Comparison of ENCODE assay signal across 20 mouse cellular contexts in the genomic region with DNA sequence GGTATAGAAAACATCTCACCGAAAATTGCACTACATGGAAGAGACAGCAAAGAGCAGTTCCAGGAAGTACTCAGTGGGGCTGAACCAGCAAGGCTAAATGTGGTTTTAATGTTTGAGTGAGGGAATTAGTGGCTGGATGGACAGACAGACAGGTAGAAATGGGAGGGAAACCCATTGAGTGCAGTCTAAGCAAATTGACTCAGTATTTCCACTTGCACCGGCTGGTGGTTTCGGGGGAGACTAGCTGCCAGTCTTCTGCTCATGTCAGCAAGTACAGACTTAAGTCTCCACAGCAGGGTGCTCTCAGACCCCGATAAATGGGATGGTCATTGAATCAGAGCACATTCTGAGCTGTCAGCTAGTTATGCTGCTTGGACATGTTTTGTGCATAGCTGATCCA. TPM values are rescaled to one million over a fixed set of nuclear protein-coding genes. Genes with fewer than 3 reads are reported as not detected.
DNase-seq lines count a peak whose midpoint lies in the region; ATAC-seq and TF ChIP-seq lines count a peak whose summit lies in the region.
"Had no signal": no experiment of that assay in that cellular context is flagged by ENCODE, and none has a peak within 500 bp of the region (broad histone marks: within the 10 kb centered on the region; RNA-seq: fewer than 3 reads in every experiment).

No protein-coding gene starts in this region.

- TF ChIP-seq CTCF in stomach, postnatal 0 days (IDR thresholded peaks at IDR 0.05; ENCODE audit: low read depth) = no peak

- no peaks in the 10 kb centered on the region for H3K9me3 ChIP-seq in liver, embryonic 13.5 days (replicated peaks)
- H3K9me3 ChIP-seq in liver, embryonic 11.5 days (ENCODE audit: control insufficient read depth, low read length) = no peaks in the 10 kb centered on the region
- H3K9me3 ChIP-seq in liver, embryonic 16.5 days (replicated peaks; ENCODE audit: control insufficient read depth, low read length) = no peaks in the 10 kb centered on the region
- H3K9me3 ChIP-seq in stomach, postnatal 0 days (ENCODE audit: control insufficient read depth, low read length) = no peaks in the 10 kb centered on the region
- H3K9me3 ChIP-seq: embryonic facial prominence, embryonic 13.5 days; forebrain, embryonic 12.5 days; G1E; heart, embryonic 12.5 days had no signal

- H3K27me3 ChIP-seq in liver, embryonic 13.5 days = no peaks in the 10 kb centered on the region
- no peaks in the 10 kb centered on the region for H3K27me3 ChIP-seq in liver, embryonic 11.5 days (replicated peaks; ENCODE audit: control insufficient read depth, insufficient read depth, low read length)
- no peaks in the 10 kb centered on the region for H3K27me3 ChIP-seq in liver, embryonic 16.5 days (ENCODE audit: control insufficient read depth, insufficient read depth, low read depth, low read length)
- no peaks in the 10 kb centered on the region for H3K27me3 ChIP-seq in stomach, postnatal 0 days (ENCODE audit: control insufficient read depth, insufficient read depth, low read length)
- H3K27me3 ChIP-seq: embryonic facial prominence, embryonic 13.5 days; forebrain, embryonic 12.5 days; heart, embryonic 12.5 days had no signal

- WGBS in liver, embryonic 13.5 days (ENCODE audit: insufficient replicate concordance) = 84% methylated on average over 4 of the region's 4 CpGs
- WGBS in liver, embryonic 11.5 days = 87% methylated on average over 4 of the region's 4 CpGs
- WGBS in liver, embryonic 16.5 days (ENCODE audit: insufficient replicate concordance) = 76% methylated on average over 4 of the region's 4 CpGs
- WGBS in stomach, postnatal 0 days = 89% methylated on average over 4 of the region's 4 CpGs

- H3K9ac ChIP-seq in liver, embryonic 13.5 days = no peak overlapping the region
- no peak overlapping the region for H3K9ac ChIP-seq in liver, embryonic 11.5 days (ENCODE audit: low read depth, low read length)
- H3K9ac ChIP-seq in liver, embryonic 16.5 days (ENCODE audit: low read depth, low read length) = no peak overlapping the region
- H3K9ac ChIP-seq in stomach, postnatal 0 days (ENCODE audit: low read length) = no peak overlapping the region
- H3K9ac ChIP-seq: embryonic facial prominence, embryonic 13.5 days; forebrain, embryonic 12.5 days; heart, embryonic 12.5 days had no signal

- no peak for DNase-seq in liver, embryonic 13.5 days
- no peak for DNase-seq in liver, embryonic 11.5 days (ENCODE audit: low spot score)
- peak; percentile 65 for DNase-seq in CD4-positive, CD25-positive, alpha-beta regulatory T cell, adult 2 months (ENCODE audit: low read depth, low spot score)
- no peak for DNase-seq in stomach, postnatal 0 days (ENCODE audit: low spot score)
- no peak for DNase-seq in kidney, adult 11 months
- DNase-seq: adrenal gland, postnatal 10 days; B cell, adult 2 months; cerebellum, adult 18-20 months; cerebellum, adult 9-11 months; cerebellum, postnatal 36 days; gastrocnemius, postnatal 14 days; heart, postnatal 36 days had no signal

- no peak for TF ChIP-seq EP300 in stomach, postnatal 0 days (optimal IDR thresholded peaks at IDR 0.05)

- H3K4me2 ChIP-seq in liver, embryonic 13.5 days = no peak overlapping the region
- H3K4me2 ChIP-seq in liver, embryonic 11.5 days = no peak overlapping the region
- no peak overlapping the region for H3K4me2 ChIP-seq in liver, embryonic 16.5 days (ENCODE audit: low read depth, low read length)
- H3K4me2 ChIP-seq in stomach, postnatal 0 days (replicated peaks; ENCODE audit: low read depth) = no peak overlapping the region
- H3K4me2 ChIP-seq: embryonic facial prominence, embryonic 13.5 days; forebrain, embryonic 12.5 days; heart, embryonic 12.5 days had no signal

- peak overlapping the region; percentile 51 for H3K27ac ChIP-seq in liver, embryonic 13.5 days
- no peak overlapping the region for H3K27ac ChIP-seq in liver, embryonic 11.5 days (ENCODE audit: low read depth, low read length)
- H3K27ac ChIP-seq in liver, embryonic 16.5 days (ENCODE audit: low read length) = peak overlapping the region; percentile 30; the same call in 1 of the 2 replicates
- H3K27ac ChIP-seq in stomach, postnatal 0 days (replicated peaks) = no peak overlapping the region
- H3K27ac ChIP-seq: embryonic facial prominence, embryonic 13.5 days; forebrain, embryonic 12.5 days had no signal

- 0 out of 2 replicates have a peak, but pooled peaks cover 3% of the 10 kb centered on the region for H3K36me3 ChIP-seq in liver, embryonic 13.5 days
- H3K36me3 ChIP-seq in liver, embryonic 11.5 days (ENCODE audit: control insufficient read depth, insufficient read depth, low read length) = 0 out of 2 replicates have a peak, but pooled peaks cover 3% of the 10 kb centered on the region
- no peaks in the 10 kb centered on the region for H3K36me3 ChIP-seq in liver, embryonic 16.5 days (ENCODE audit: control insufficient read depth, insufficient read depth)
- no peaks in the 10 kb centered on the region; the same call in 1 of the 2 replicates for H3K36me3 ChIP-seq in stomach, postnatal 0 days (ENCODE audit: control insufficient read depth, insufficient read depth, low read length)

- H3K4me1 ChIP-seq in liver, embryonic 13.5 days (replicated peaks) = peaks cover 47% of the 10 kb centered on the region
- H3K4me1 ChIP-seq in liver, embryonic 11.5 days (replicated peaks; ENCODE audit: control insufficient read depth, insufficient read depth, low read length) = peaks cover 12% of the 10 kb centered on the region
- H3K4me1 ChIP-seq in liver, embryonic 16.5 days (ENCODE audit: control insufficient read depth, low read depth, low read length) = peaks cover 26% of the 10 kb centered on the region
- H3K4me1 ChIP-seq in stomach, postnatal 0 days (replicated peaks; ENCODE audit: control insufficient read depth, insufficient read depth) = no peaks in the 10 kb centered on the region
- H3K4me1 ChIP-seq: forebrain, embryonic 12.5 days had no signal

- ATAC-seq in liver, embryonic 13.5 days (ENCODE audit: low read depth) = no peak
- no peak for ATAC-seq in liver, embryonic 11.5 days (replicated peaks; ENCODE audit: low FRiP score)
- ATAC-seq in activated CD4-positive, CD25-positive, alpha-beta regulatory T cell, adult 4 months = peak; percentile 67
- ATAC-seq in liver, embryonic 16.5 days (ENCODE audit: low read depth) = no peak
- no peak for ATAC-seq in stomach, postnatal 0 days (ENCODE audit: low FRiP score, low TSS enrichment)
- ATAC-seq: forebrain, embryonic 16.5 days; hindbrain, embryonic 16.5 days had no signal

- no peak overlapping the region for H3K4me3 ChIP-seq in liver, embryonic 13.5 days (replicated peaks)
- no peak overlapping the region for H3K4me3 ChIP-seq in liver, embryonic 11.5 days (ENCODE audit: low read depth, low read length)
- H3K4me3 ChIP-seq in liver, embryonic 16.5 days (ENCODE audit: low read depth, low read length) = no peak overlapping the region
- no peak overlapping the region for H3K4me3 ChIP-seq in stomach, postnatal 0 days (ENCODE audit: low read depth, low read length)
- H3K4me3 ChIP-seq: embryonic facial prominence, embryonic 13.5 days; forebrain, embryonic 12.5 days; heart, embryonic 12.5 days had no signal

RNA-seq across cellular contexts. Expression of gene Ppp2r1b, which starts 9.0 kb away (rescaled TPM):
- polyA plus RNA-seq in liver, embryonic 13.5 days (2015; fragmentation: Nextera tagmentation; extraction: Ambion mirVana) = 97.1 and 117 TPM in 2 replicates
- 143 and 172 TPM in 2 replicates for polyA plus RNA-seq in liver, embryonic 11.5 days (2014; fragmentation: Nextera tagmentation; extraction: Ambion mirVana)
- 10 to 100 TPM; 59.3 to 72.1 TPM for polyA plus RNA-seq in activated CD4-positive, CD25-positive, alpha-beta regulatory T cell, adult 4 months (2017; shearing (Covaris generic))
- 59.4 and 63.0 TPM in 2 replicates for polyA plus RNA-seq in liver, embryonic 16.5 days (2015; fragmentation: Nextera tagmentation; extraction: Ambion mirVana)
- polyA plus RNA-seq in stomach, postnatal 0 days (2015; fragmentation: Nextera tagmentation; extraction: Ambion mirVana) = 32.6 and 33.2 TPM in 2 replicates

Comparison
In these comparisons a context has a peak if more than half of its experiments do, and no peak if none do; other contexts are left out.
1. H3K27ac ChIP-seq: peak in liver, embryonic 13.5 days (single experiment) and liver, embryonic 16.5 days (single experiment); none in liver, embryonic 11.5 days (single experiment) and stomach, postnatal 0 days (single experiment).